Mouse (Mus musculus): ENCODE data around the gene 3830406C13Rik. TPM values are rescaled to one million over a fixed set of nuclear protein-coding genes. Genes with fewer than 3 reads are reported as not detected.

The 3830406C13Rik gene
- polyA plus RNA-seq, 2 experiments: 26.9 to 43.8 TPM

- Histone ChIP-seq H3K9ac (ENCODE audit: low read depth, low read length, severe bottlenecking) (no peak overlapping the region), H3K27me3 (ENCODE audit: control insufficient read depth, insufficient read depth, low read length) (peaks cover 88% of the 10 kb centered on the region), H3K9me3 (ENCODE audit: control insufficient read depth, low read length) (no peaks in the 10 kb centered on the region), H3K4me2 (replicated peaks; ENCODE audit: low read depth, low read length, severe bottlenecking) (no peak overlapping the region), H3K36me3 (ENCODE audit: control insufficient read depth, insufficient read depth, low read length) (no peaks in the 10 kb centered on the region), H3K4me1 (ENCODE audit: control insufficient read depth, insufficient read depth, low read length) (peaks cover 3% of the 10 kb centered on the region; the same call in 1 of the 2 replicates), H3K4me3 (replicated peaks; ENCODE audit: low read length) (no peak overlapping the region), H3K27ac (replicated peaks; ENCODE audit: low read depth, low read length) (no peak overlapping the region)
- DNase-seq (ENCODE audit: low spot score): no peak
- no peak for TF ChIP-seq POLR2A (IDR thresholded peaks at IDR 0.05; ENCODE audit: borderline replicate concordance, extremely low read depth, insufficient read depth, insufficient read length)
- WGBS: 9% methylated on average over 16 of the region's 16 CpGs
- ATAC-seq (ENCODE audit: low FRiP score, low read depth): no peak
These were observed 66.4 kb downstream of the 3830406C13Rik start for GRCm38 (mm10) chr14:12350271-12350916.

Other genes with a start within 250 kb of the 3830406C13Rik start
- 0.09 and 0.20 TPM in 2 replicates for gene Gm49355, start 197 bp upstream of the 3830406C13Rik start, polyA plus RNA-seq (2012; rRNA removed)
- 0.11 and 0.18 TPM in 2 replicates for gene Gm49355, start 197 bp upstream of the 3830406C13Rik start, polyA plus RNA-seq (2014; fragmentation: Nextera tagmentation; extraction: Ambion mirVana)
- gene Fezf2, start 64.0 kb downstream of the 3830406C13Rik start, polyA plus RNA-seq (2012; rRNA removed): 0.10 and 0.54 TPM in 2 replicates
- 0.17 TPM in 1 of 2 replicates, not detected in the other for gene Fezf2, start 64.0 kb downstream of the 3830406C13Rik start, polyA plus RNA-seq (2014; fragmentation: Nextera tagmentation; extraction: Ambion mirVana)

All from limb, embryonic 14.5 days (tissue).